Mouse (Mus musculus) testis, adult 2 months (tissue): Measurements from ENCODE around the gene Ptprz1. TPM values are rescaled to one million over a fixed set of nuclear protein-coding genes. Genes with fewer than 3 reads are reported as not detected.
"Not testable (repeated sequence)": the region's sequence is repeated elsewhere in the genome, so short reads cannot be mapped to it uniquely, and the experiment has no call there.

Experiments used
- H3K27ac ChIP-seq: fragments of 200-500 bp; 2 replicates; pipeline ENCODE4 v1.5.1; 2012; ENCODE audit warnings: low read depth, low read length; ENCODE audit not compliant: control insufficient read depth, insufficient read depth
- H3K27me3 ChIP-seq: fragments of 200-500 bp; 2 replicates; pipeline ENCODE4 v1.6.1; 2012; ENCODE audit warnings: mild to moderate bottlenecking, low read length, moderate library complexity; ENCODE audit not compliant: control insufficient read depth, insufficient read depth
- H3K36me3 ChIP-seq: fragments of 200-500 bp; 2 replicates; pipeline ENCODE4 v1.6.1; 2012; ENCODE audit warnings: mild to moderate bottlenecking, low read length; ENCODE audit not compliant: control insufficient read depth, insufficient read depth
- H3K4me1 ChIP-seq: fragments of 200-500 bp; 2 replicates; pipeline ENCODE4 v1.6.1; 2012; ENCODE audit warnings: low read length; ENCODE audit not compliant: control insufficient read depth, insufficient read depth
- H3K4me3 ChIP-seq: fragments of 200-500 bp; 2 replicates; pipeline ENCODE4 v1.5.1; 2012; ENCODE audit warnings: low read depth, mild to moderate bottlenecking, low read length, moderate library complexity, mixed read lengths; ENCODE audit not compliant: control insufficient read depth
- CTCF ChIP-seq: fragments of 200-500 bp; IDR thresholded peaks from 2 replicates; pipeline ENCODE4 v1.5.1; 2012; ENCODE audit warnings: low read depth, mild to moderate bottlenecking, inconsistent platforms, low read length, moderate library complexity; ENCODE audit not compliant: control insufficient read depth, insufficient read depth, insufficient replicate concordance
- POLR2A ChIP-seq: fragments of 200-500 bp; IDR thresholded peaks from 2 replicates; pipeline ENCODE4 v1.6.1; 2012; ENCODE audit warnings: low read depth, mild to moderate bottlenecking, inconsistent platforms, low read length, moderate library complexity; ENCODE audit not compliant: control insufficient read depth
- polyA plus RNA-seq: library from polyadenylated mRNA; depleted of rRNA; stranded (reverse); fragments of >200 nt; gene quantifications from 2 replicates; pipeline ENCODE4 v1.2.3, GENCODE M21; 2012

The Ptprz1 gene
- polyA plus RNA-seq, 1 experiment = 0.02 TPM

GRCm38 (mm10) chr6:23084587-23085421 is 209.5 kb downstream of the Ptprz1 start:
- TF ChIP-seq CTCF = no peak
- no peak for TF ChIP-seq POLR2A
- no peak overlapping the region for H3K27ac ChIP-seq
- H3K27me3 ChIP-seq = no peaks in the 10 kb centered on the region
- no peak overlapping the region for H3K4me3 ChIP-seq
- H3K4me1 ChIP-seq = no peaks in the 10 kb centered on the region
- H3K36me3 ChIP-seq = no peaks in the 10 kb centered on the region

GRCm38 (mm10) chr6:23089292-23089691 is 214.0 kb downstream of the Ptprz1 start:
- H3K4me3 ChIP-seq, H3K4me1 ChIP-seq, H3K27me3 ChIP-seq, H3K36me3 ChIP-seq, H3K27ac ChIP-seq: not testable (repeated sequence)

DNA sequence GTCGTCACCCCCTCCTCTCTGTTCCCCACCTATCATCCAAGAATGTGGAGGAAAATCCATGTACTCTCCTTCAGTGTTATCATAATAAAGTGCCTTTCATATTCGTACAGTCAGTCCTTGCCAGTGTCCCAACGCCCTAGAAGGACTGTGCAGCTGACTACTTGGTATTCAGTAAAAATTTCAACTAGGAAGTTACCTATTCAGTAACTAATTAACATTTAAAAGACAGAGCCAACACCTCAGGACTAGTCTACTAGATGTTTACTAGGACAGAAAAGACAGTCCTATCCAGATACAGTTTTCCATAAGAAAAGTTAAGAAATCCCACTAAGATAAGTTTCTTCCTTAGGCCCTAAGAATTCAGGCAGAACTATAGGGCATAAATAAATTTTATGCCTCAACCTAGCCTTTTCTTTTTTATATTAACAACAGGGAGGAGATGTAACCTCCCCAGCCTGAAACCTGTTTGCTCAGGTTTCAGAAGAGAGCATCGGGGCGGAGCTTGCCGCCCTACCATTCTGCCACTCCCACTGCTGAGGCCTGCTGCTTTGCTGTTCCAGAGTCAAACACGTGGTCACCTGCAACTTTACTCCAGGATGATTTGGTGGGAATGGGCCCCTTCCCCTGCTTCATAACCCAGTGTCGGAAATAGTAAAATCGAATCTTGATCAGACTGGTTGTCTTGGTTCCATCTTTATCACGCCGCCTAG is 215.2 kb downstream of the Ptprz1 start:
- not testable (repeated sequence) for H3K4me3 ChIP-seq, H3K4me1 ChIP-seq, H3K27me3 ChIP-seq, H3K36me3 ChIP-seq, H3K27ac ChIP-seq
